Mouse (Mus musculus) frontal cortex, adult (tissue): ENCODE measurements around the gene Gm9008.
"Not testable (repeated sequence)": the region's sequence is repeated elsewhere in the genome, so short reads cannot be mapped to it uniquely, and the experiment has no call there.

Source experiments
- ATAC-seq: cut with Nextera tagmentation; 2 replicates; pipeline ENCODE4 v1.9.2; 2017; ENCODE audit warnings: mild to moderate bottlenecking, moderate library complexity, mixed read lengths; ENCODE audit not compliant: low TSS enrichment

The Gm9008 gene

GRCm38 (mm10) chr6:76497054-76497835 is at the start of gene Gm9008:
Gm9008 (minus strand) TSS chr6:76497784.
- ATAC-seq = not testable (repeated sequence)

GRCm38 (mm10) chr6:76521975-76522641 is 24.5 kb upstream of the Gm9008 start:
- no peak for ATAC-seq

GRCm38 (mm10) chr6:76510200-76510599 is 12.6 kb upstream of the Gm9008 start:
- no peak for ATAC-seq

GRCm38 (mm10) chr6:76496335-76496734 is 1.2 kb downstream of the Gm9008 start:
- ATAC-seq = not testable (repeated sequence)

GRCm38 (mm10) chr6:76468194-76468593 is 29.4 kb downstream of the Gm9008 start:
- peak; percentile 27; the same call in 1 of the 2 replicates for ATAC-seq
